Mouse (Mus musculus): ENCODE results near the gene Lrfn2. TPM values are rescaled to one million over a fixed set of nuclear protein-coding genes. Genes with fewer than 3 reads are reported as not detected.
A peak's percentile ranks its signal among the peaks of the same experiment; 100 is the strongest.

Gene Lrfn2
- polyA plus RNA-seq, 1 experiment from 2014 or later = 0.41 TPM

DNA sequence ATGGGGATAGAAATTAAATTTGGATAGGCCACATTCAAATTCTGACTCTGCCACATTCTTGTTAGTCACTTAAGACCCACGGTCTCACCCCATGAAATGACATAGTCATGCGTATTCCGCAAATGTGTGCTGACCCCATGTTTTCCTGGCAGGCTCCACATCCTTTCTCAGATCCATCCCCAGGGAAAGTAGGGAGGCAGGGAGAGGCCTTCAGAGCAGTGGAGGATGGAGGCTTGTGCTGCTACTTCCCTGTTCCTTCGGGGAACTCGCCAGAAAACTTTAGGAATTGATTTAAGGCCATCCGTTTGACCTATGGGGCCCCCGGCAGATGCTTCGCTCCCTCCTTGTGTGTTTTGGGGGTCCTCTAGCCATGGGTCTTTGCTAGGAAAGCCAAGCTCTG, 3.0 kb downstream of the Lrfn2 start:
- no peak for ATAC-seq (ENCODE audit: low FRiP score, low TSS enrichment)
- H3K27me3 ChIP-seq (ENCODE audit: control insufficient read depth, insufficient read depth, low read length) = peaks cover 6% of the 10 kb centered on the region; the same call in 1 of the 2 replicates
- TF ChIP-seq EP300 (optimal IDR thresholded peaks at IDR 0.05) (no peak), CTCF (IDR thresholded peaks at IDR 0.05; ENCODE audit: low read depth) (no peak)
- no peaks in the 10 kb centered on the region for H3K4me1 ChIP-seq (replicated peaks; ENCODE audit: control insufficient read depth, insufficient read depth)
- H3K36me3 ChIP-seq (ENCODE audit: control insufficient read depth, insufficient read depth, low read length) = no peaks in the 10 kb centered on the region
- no peak overlapping the region for H3K27ac ChIP-seq (replicated peaks)
- no peak overlapping the region for H3K4me3 ChIP-seq (ENCODE audit: low read depth, low read length)
- WGBS = 83% methylated on average over 8 of the region's 8 CpGs
- no peak for DNase-seq (ENCODE audit: low spot score)
- H3K9me3 ChIP-seq (ENCODE audit: control insufficient read depth, low read length) = no peaks in the 10 kb centered on the region
- no peak overlapping the region for H3K9ac ChIP-seq (ENCODE audit: low read length)
- no peak overlapping the region for H3K4me2 ChIP-seq (replicated peaks; ENCODE audit: low read depth)

DNA sequence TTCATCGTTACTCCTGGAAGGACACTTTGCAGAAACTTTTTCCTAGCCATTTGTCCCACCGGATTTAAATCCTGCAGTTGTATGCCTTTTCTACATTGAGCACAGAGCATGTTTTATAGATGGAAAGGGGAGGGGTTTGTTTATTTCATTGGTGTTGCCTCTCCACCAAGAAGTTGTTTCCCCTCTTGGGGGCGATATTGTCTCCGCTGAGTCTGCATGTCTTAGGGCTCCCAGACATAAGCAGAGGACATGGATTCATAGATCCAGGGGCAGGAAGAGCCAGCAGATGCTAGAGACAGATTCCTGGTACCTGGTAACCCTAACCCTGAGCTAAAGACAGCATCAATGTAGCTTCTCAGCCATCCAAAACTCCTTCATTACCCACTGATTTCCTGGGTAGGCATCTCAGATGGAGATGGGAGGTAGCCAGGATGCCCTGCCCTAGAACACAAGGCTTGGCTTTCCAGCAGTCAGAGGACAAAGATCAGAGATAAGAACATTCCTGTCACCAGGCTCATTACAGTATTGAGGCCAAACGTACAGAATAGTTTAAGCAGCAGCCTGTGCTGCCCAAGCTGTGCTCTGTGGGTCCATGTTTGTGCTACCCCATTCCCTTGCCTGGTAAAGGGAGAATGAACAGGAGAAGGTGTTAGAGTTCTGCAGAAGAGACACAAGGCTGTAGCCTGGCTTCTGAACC, 4.4 kb downstream of the Lrfn2 start:
- 54% methylated on average over 5 of the region's 5 CpGs for whole genome bisulfite sequencing
- H3K27me3 ChIP-seq (ENCODE audit: control insufficient read depth, insufficient read depth, low read length) = peaks cover 6% of the 10 kb centered on the region; the same call in 1 of the 2 replicates
- H3K36me3 ChIP-seq (ENCODE audit: control insufficient read depth, insufficient read depth, low read length) = no peaks in the 10 kb centered on the region
- H3K9ac ChIP-seq (ENCODE audit: low read length) = no peak overlapping the region
- H3K9me3 ChIP-seq (ENCODE audit: control insufficient read depth, low read length) = no peaks in the 10 kb centered on the region
- H3K4me2 ChIP-seq (replicated peaks; ENCODE audit: low read depth) = no peak overlapping the region
- DNase-seq (ENCODE audit: low spot score) (no peak), ATAC-seq (ENCODE audit: low FRiP score, low TSS enrichment) (no peak)
- TF ChIP-seq CTCF (IDR thresholded peaks at IDR 0.05; ENCODE audit: low read depth) (peak; percentile 46), EP300 (optimal IDR thresholded peaks at IDR 0.05) (no peak)
- H3K27ac ChIP-seq (replicated peaks) = no peak overlapping the region
- H3K4me3 ChIP-seq (ENCODE audit: low read depth, low read length) = no peak overlapping the region
- no peaks in the 10 kb centered on the region for H3K4me1 ChIP-seq (replicated peaks; ENCODE audit: control insufficient read depth, insufficient read depth)

DNA sequence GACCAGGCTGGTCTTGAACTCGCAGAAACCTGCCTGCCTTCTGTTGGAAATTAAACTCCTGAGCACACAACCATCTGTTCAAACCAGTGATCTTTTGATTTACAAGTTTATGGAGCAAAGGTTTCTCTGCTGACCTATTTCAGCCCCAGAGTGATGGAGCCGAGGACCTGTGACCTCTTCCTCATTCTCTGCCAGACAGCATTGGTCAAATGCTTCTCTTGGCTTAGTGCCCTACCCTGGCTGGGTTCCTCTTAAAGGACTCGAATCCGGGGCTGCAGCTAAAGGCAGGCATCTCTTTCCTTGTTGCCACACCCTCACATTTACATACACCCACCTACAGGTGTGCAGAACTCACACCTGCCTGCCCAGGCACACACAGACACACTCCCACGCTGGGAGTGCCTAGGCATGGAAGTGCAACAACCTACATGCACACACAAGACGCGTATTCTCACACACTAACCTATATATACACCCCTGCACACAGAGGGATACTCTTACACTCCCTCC, 6.6 kb downstream of the Lrfn2 start:
- Histone ChIP-seq H3K36me3 (ENCODE audit: control insufficient read depth, insufficient read depth, low read length) (no peaks in the 10 kb centered on the region), H3K4me1 (replicated peaks; ENCODE audit: control insufficient read depth, insufficient read depth) (no peaks in the 10 kb centered on the region), H3K9me3 (ENCODE audit: control insufficient read depth, low read length) (no peaks in the 10 kb centered on the region), H3K27ac (replicated peaks) (no peak overlapping the region), H3K9ac (ENCODE audit: low read length) (no peak overlapping the region), H3K4me2 (replicated peaks; ENCODE audit: low read depth) (no peak overlapping the region), H3K27me3 (ENCODE audit: control insufficient read depth, insufficient read depth, low read length) (no peaks in the 10 kb centered on the region), H3K4me3 (ENCODE audit: low read depth, low read length) (no peak overlapping the region)
- TF ChIP-seq EP300 (optimal IDR thresholded peaks at IDR 0.05) (no peak), CTCF (IDR thresholded peaks at IDR 0.05; ENCODE audit: low read depth) (no peak)
- no peak for ATAC-seq (ENCODE audit: low FRiP score, low TSS enrichment)
- WGBS = 69% methylated on average over 7 of the region's 7 CpGs
- DNase-seq (ENCODE audit: low spot score) = no peak

DNA sequence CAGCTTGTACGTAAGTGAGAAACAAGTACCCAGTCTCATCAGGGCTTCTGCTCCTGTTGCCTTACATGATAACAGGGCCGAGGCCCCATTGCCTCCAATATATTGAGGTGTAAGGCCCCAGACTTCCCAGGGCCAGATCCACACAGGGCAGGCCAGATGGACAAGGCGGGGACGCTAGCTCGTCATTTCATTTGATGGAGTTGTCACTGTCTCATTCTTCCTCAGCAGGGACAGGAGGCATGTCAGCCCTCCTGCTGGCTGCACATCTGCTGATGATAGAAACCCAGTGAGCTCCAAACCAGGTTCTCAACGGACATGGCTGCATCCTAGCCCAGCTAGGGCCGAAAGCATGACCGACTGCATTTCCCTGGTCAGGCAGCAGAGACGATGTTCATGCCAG, 14.1 kb downstream of the Lrfn2 start:
- Histone ChIP-seq H3K9ac (ENCODE audit: low read length) (no peak overlapping the region), H3K36me3 (ENCODE audit: control insufficient read depth, insufficient read depth, low read length) (no peaks in the 10 kb centered on the region), H3K4me1 (replicated peaks; ENCODE audit: control insufficient read depth, insufficient read depth) (no peaks in the 10 kb centered on the region), H3K4me3 (ENCODE audit: low read depth, low read length) (no peak overlapping the region), H3K27me3 (ENCODE audit: control insufficient read depth, insufficient read depth, low read length) (no peaks in the 10 kb centered on the region), H3K27ac (replicated peaks) (no peak overlapping the region), H3K4me2 (replicated peaks; ENCODE audit: low read depth) (no peak overlapping the region), H3K9me3 (ENCODE audit: control insufficient read depth, low read length) (no peaks in the 10 kb centered on the region)
- DNase-seq (ENCODE audit: low spot score) (no peak), ATAC-seq (ENCODE audit: low FRiP score, low TSS enrichment) (no peak)
- 86% methylated on average over 9 of the region's 9 CpGs for WGBS
- TF ChIP-seq EP300 (optimal IDR thresholded peaks at IDR 0.05) (no peak), CTCF (IDR thresholded peaks at IDR 0.05; ENCODE audit: low read depth) (no peak)

DNA sequence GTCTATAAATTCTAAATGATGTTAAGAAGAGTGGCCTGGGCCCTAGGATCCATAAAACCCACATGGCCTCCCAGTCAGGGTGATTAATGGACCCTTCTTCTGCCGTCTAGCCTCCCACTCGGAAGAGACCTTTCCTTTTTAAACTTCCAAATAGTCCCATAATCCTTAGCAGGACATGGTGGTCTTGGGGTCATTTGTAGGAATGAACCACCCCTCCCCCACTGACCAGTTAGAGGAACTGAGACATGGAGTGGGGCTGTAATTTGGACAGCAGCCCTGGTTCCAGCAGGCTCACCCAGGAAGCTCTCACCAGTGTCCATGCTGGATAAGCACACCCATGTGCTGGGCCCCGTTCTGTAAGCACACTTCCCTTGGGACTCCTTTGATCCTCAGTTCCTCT, 14.6 kb downstream of the Lrfn2 start:
- Histone ChIP-seq H3K4me3 (ENCODE audit: low read depth, low read length) (no peak overlapping the region), H3K27me3 (ENCODE audit: control insufficient read depth, insufficient read depth, low read length) (no peaks in the 10 kb centered on the region), H3K27ac (replicated peaks) (no peak overlapping the region), H3K9ac (ENCODE audit: low read length) (no peak overlapping the region), H3K36me3 (ENCODE audit: control insufficient read depth, insufficient read depth, low read length) (no peaks in the 10 kb centered on the region), H3K4me2 (replicated peaks; ENCODE audit: low read depth) (no peak overlapping the region), H3K4me1 (replicated peaks; ENCODE audit: control insufficient read depth, insufficient read depth) (no peaks in the 10 kb centered on the region), H3K9me3 (ENCODE audit: control insufficient read depth, low read length) (no peaks in the 10 kb centered on the region)
- DNase-seq (ENCODE audit: low spot score) (no peak), ATAC-seq (ENCODE audit: low FRiP score, low TSS enrichment) (no peak)
- WGBS = 43% methylated on average over 3 of the region's 3 CpGs
- TF ChIP-seq EP300 (optimal IDR thresholded peaks at IDR 0.05) (no peak), CTCF (IDR thresholded peaks at IDR 0.05; ENCODE audit: low read depth) (no peak)

DNA sequence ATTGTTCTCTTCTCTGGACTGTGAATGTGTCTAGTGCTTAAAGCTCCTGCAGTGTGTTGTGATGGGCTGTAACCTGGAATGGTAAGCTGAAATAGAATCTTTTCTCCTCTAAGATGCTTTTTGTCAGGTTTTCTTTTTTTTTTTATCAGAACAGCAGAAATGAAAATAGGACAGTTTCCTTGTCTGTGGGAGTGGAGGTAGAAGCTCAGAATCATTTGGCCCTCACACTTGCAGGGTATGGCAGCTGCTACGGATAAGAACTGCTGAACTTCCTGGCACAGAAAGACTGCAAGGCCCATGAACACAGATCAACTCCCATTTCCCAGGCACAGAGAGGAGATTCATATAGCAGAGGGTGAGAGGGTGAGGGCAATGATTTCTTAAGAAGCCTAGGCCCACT, 19.1 kb downstream of the Lrfn2 start:
- Histone ChIP-seq H3K4me2 (replicated peaks; ENCODE audit: low read depth) (no peak overlapping the region), H3K9me3 (ENCODE audit: control insufficient read depth, low read length) (no peaks in the 10 kb centered on the region), H3K4me3 (ENCODE audit: low read depth, low read length) (no peak overlapping the region), H3K27me3 (ENCODE audit: control insufficient read depth, insufficient read depth, low read length) (no peaks in the 10 kb centered on the region), H3K36me3 (ENCODE audit: control insufficient read depth, insufficient read depth, low read length) (no peaks in the 10 kb centered on the region), H3K9ac (ENCODE audit: low read length) (no peak overlapping the region), H3K4me1 (replicated peaks; ENCODE audit: control insufficient read depth, insufficient read depth) (no peaks in the 10 kb centered on the region), H3K27ac (replicated peaks) (no peak overlapping the region)
- WGBS = 88% methylated on average over 1 of the region's 1 CpGs
- TF ChIP-seq CTCF (IDR thresholded peaks at IDR 0.05; ENCODE audit: low read depth) (no peak), EP300 (optimal IDR thresholded peaks at IDR 0.05) (no peak)
- no peak for DNase-seq (ENCODE audit: low spot score)
- no peak for ATAC-seq (ENCODE audit: low FRiP score, low TSS enrichment)

Data from stomach, postnatal 0 days (tissue).